Mouse (Mus musculus) right cerebral cortex, adult 2 months (tissue): ENCODE measurements around the gene Cdh22.

ENCODE experiments used
- DNase-seq, 2 experiments: peaks; one replicate each; pipeline ENCODE4 v3.0.0; 2021 to 2022; ENCODE audit warnings: low spot score in 2 of 2

The Cdh22 gene

DNA sequence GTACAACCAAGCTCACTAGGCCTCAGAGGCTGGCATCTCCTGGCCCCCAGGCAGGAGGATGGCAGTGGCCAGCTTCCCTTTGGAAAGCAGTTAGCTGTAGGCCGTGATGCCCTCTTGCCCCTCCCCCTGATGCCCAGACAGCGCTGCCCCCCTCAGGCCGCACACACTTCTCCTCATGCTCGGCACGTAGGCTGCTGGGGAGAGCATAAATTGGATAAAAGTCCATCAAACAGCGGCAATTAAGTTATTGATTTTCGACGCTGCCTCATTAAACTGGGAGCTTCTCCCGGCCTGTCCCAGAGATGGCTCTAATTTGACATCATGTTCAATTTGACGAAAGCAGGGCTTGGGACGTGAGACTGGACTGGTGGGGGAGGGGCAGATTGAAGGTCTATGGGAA lies 76.8 kb downstream of the Cdh22 start:
- no peak for DNase-seq

DNA sequence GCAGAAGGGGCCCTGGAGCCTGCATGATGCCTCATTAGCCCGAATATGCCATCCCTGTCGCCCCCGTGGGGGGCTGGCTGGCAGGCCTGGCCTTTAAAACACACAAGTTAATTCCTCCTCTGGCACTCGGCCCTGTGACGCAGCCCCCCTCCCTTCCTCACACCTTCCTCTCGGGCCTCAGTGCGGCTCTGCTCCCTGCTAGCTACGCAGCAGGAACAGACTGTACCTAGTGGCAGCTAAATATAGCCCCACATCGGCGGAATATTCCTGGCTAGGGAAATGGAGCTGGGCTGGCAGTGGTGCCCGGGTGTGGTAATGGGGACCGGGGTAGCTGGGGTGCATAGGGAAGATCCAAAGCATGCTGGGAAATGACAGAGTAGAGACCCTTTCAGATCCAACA lies 81.6 kb downstream of the Cdh22 start:
- peak; percentile 69 to 72 for DNase-seq

GRCm38 (mm10) chr2:165149741-165150140 lies 84.9 kb downstream of the Cdh22 start:
- DNase-seq: no peak

- DNase-seq: no peak
Measured at GRCm38 (mm10) chr2:165145821-165146220, 88.8 kb downstream of the Cdh22 start.

GRCm38 (mm10) chr2:165143487-165143886 lies 91.2 kb downstream of the Cdh22 start:
- DNase-seq: no peak

DNA sequence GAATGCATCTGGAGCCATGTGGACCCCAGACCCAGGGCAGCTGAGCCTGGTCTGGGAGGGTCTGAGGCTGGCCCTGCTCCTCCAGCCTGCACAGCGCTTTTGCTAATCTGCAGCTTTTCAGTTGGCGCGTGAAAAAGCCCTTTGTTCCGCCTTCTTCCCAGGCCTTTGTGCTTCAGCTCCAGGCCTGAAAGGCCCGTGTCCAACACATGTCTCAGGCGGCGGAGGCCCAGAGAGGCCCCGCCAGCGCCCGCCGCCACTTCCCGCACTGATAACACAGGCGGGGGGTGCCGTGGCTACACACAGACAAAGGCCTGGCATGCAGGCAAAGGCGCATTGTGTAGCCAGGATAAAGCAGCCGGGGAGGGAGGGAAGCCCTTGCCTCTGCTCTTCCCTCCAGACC lies 98.6 kb downstream of the Cdh22 start:
- no peak for DNase-seq

- no peak for DNase-seq
Measured at GRCm38 (mm10) chr2:165133566-165133965, 101.1 kb downstream of the Cdh22 start.

DNA sequence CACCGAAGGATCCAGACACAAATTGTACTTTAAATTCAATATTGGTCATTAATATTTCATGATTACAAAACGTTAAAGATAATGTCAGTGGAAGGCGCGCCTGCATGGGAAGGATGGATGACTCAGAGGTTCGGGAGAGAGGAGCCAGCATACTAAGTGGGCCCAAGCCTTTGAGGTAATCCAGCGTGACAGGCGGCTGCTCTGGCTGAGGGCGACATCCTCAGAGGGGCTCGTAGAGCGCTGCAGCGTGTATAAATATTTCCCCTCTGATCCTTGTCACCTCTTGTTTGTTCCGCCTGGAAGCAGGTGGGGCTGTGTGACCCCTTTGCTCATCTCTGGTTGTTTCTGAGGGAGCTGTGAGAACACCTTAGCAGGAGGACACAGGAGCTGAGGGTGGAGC lies 103.2 kb downstream of the Cdh22 start:
- DNase-seq: no peak

DNA sequence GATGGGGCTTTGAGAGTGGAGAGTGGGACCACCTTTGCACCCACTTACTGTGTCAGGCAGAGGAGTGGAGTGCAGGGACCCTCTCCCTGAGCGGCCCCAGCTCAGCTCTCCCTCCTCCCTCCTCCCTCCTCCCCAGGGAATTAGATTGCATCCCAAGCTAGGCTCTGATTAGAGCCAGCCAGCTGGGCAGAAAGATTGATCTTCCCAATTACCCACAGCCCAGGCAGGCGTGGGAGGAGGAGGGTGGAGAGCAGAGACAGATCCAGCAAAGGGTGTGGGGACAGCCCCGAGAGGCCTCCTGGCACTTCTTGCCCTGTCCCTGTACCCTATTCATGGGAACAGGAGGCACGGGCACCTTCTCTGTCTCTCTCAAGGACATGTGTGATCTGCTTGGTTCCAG lies 105.5 kb downstream of the Cdh22 start:
- no peak for DNase-seq

GRCm38 (mm10) chr2:165126896-165127562 lies 107.6 kb downstream of the Cdh22 start:
- DNase-seq: no peak

DNA sequence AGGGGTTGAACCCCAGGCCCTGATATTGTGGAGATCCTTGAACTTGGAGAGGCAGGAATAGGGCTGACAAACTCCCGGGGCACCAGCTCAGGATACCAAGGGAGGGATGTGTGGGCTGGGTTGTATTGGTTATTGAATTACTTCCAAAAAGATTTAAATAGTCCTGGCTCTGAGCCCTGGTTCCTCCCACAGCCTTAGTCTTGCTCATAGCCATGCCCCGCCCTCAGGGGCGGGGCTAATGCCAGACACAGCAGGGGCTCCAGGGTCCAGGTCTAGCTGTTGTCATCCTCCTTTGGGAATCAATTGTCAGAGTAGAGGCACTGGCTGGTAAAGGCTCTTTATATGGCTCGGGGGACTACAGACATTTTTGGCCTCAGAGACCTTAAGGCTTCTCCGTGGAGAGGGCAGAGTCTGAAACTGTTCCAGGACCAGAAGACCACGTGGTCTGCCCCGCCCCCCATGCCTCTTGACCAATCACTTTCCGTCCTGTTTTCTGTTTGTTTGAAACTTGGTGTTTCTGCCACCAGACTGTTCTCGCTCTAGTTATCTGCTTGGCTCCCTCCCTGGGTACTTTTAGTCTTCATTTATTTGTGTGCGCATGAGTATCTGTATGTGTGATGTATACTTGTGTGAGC lies 113.3 kb downstream of the Cdh22 start:
- peak; percentile 40 to 46 for DNase-seq

DNA sequence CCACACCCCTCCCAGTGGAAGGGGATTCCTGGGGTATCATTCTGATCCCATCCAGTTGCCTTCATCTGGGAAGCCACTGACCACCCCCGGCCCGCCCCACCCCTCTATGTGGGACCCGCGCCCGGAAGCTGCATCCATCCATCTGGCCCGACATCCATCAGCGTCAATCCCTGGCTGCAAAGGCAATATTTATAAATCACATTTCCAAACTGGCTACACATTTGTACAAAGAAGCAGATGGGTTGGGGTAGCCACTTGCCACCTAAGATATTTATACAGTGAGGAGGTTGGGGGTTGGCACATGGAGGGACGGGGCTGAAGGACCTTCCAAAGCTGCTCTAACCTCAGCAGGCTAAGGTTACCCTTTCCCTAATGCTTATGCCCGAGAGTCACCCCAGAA lies 113.9 kb downstream of the Cdh22 start:
- DNase-seq: no peak

DNA sequence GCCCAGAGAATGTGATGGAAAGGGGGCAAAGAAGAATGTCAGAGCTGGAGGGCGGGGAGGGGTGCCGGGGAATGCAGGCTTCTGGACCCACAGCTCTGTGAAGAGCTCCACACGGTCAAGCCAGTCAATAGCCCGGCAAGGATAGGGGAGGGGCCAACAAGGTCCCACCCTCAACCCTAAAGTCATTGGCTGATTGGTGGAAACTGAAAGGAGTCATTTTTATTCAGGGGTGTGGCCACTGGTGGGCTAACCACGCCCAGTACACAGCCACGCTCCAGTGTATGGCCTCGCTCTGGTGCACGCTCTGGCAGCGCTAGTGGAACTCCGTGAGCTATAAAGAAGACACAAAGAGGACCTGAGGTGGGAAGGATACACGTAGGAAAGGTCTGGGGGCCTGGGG lies 120.9 kb downstream of the Cdh22 start:
- no peak for DNase-seq

- peak; percentile 65 to 67 for DNase-seq
Measured at GRCm38 (mm10) chr2:165112149-165112548, 122.5 kb downstream of the Cdh22 start.

DNA sequence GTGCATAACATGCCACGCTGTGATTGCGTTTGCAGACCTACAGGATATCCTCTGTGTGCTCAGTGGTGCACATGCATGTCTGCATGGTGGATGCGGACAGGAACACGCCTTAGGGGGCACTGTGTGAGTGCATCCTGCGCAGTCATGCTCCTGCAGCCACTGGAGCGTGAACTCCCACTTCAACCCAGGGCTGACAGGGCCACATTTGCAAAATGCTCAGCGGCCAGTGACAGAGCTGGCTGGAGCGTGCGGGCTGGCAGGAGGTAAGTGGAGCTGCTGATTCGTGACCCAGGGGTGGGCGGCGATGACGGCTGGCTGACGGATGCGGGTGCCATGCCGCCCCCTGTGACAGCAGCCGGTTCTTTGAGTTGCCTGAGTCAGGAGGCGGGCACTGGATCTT lies 128.1 kb downstream of the Cdh22 start:
- DNase-seq: no peak

DNA sequence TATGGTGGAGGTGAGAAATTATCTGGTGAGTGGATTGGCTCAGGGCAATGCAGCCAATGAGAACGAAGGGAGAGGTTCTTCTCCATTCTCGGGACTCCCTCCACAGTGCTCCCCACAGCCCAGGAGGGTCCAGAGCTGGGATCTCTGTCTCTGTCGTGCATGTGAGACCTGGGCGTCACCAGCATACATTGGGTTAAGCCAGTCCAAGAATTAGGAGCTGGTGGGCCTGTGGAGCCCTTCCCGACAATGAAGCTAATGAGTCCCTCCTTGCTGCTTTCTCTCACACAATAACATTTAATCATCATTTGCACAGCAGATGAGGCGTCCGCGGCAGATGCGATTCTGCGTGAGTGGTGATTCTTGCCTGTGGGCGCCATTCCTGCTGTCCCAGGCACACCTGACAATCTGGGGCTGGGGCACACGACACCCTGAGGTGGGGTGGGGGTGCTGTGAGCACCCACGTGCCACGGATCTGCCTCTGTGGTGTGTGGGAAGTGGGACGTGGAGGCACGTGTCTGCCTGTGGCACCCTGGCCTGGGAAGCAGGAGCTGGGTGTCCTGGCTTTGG lies 129.1 kb downstream of the Cdh22 start:
- peak; percentile 54 to 63 for DNase-seq

- no peak for DNase-seq
Measured at GRCm38 (mm10) chr2:165102920-165103319, 131.7 kb downstream of the Cdh22 start.

DNA sequence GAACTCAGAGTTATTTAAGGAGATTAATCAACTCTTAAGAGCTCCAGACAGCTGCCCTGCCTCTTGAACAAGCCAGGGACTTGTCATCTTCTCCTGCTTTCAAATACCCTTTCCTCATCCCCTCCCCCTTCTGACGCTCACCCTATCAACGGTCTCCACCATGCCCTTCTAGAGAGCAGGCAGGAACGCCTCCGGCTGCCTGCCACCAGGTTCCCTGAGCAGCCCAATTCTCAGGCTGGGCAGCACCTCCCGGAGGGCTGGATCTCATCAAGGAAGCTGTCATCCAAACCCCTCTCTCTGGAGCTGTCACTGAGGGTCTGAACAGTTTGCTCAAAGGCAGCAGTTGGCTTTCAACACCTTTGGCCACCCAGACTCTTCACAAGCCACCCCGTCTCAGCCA lies 133.9 kb downstream of the Cdh22 start:
- DNase-seq: no peak

DNA sequence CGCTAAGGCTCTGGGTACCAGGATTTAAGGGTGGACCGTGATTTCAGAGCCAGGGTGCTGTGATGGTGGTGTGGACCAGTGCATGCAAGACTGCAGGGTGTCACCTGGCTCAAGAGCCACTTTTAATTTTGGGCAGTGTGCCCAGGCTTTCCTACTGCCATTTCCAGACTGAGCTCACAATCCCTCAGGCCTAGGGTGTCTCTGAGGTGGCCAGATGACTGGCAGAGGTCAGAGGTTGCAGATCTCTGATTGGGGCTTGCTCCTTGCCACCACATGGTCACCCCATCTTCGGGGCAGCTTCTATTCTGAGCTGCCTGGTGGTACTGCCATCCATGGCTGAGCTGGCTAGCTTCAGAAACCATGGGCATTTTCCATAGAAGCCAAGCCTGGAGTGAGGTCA lies 135.8 kb downstream of the Cdh22 start:
- DNase-seq: no peak

- no peak for DNase-seq
Measured at GRCm38 (mm10) chr2:165096367-165096766, 138.3 kb downstream of the Cdh22 start.

DNA sequence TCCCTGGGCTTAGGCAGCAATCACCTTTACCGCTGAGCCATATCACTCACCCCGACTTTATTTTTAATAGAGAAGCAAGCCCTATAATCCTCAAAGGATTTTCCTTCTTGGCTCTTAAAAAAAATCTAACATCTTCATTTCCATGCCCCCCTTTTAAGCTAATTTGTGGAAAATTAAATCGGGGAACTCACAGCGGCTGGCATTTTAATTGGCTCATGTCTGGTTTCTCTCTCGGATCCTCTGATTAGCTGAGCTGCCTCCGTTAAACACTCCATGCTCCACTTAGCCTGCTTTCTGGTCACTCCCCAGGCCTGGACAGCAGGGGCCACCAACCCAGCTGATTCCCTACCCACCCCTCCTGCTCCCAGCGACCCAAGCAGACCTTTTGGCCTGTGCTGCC lies 142.3 kb downstream of the Cdh22 start:
- DNase-seq: no peak

DNA sequence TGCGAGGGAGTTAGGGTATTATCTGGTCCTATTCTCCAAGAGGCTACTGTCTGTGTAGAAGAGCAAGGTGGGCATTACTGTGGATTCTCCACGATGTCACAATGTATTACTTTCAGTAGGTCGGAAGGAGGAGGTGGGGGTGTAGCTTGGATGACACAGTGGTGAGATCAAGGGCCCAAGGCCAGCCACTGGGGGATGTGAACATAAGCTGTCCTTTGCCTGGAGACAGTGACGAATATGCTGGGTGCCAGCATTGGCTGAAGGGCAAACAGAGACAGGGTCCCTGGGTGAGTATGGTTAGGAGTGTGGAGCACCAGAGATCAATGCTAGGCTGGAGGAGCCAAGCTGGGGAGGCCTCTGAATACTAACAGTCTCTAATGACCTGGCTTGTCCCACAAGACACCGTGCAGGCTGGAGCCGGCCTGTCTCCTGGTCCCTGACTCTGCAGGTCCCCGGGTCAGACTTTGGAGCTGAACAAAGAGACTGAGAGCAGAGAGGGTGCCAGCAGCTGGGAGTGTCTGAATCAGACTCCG lies 143.2 kb downstream of the Cdh22 start:
- DNase-seq: no peak

DNA sequence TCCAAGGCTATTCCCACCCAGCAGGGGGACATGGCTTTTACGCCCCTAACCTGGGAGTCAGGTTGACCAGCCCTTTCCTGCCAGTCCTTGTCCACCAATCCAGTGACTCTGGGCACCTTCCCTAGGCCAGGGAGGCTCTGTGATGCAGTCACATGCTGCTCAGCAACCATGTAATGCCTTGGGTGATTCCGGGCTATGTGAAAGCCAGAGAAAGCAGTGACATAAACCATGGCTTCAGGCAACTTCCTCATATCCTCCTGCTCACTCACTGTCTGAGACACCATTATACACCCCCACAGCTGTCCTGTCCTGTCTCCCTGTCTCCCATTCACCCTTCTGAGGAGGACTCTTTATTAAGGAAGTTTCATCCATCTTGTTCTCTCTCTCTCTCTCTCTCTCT lies 144.0 kb downstream of the Cdh22 start, which contains the start of gene 1700025C18Rik:
Gene 1700025C18Rik (minus strand): TSS at position 101 of the 400 bp plus-strand sequence.
- no peak for DNase-seq
